Mouse (Mus musculus) brain, embryonic 14.5 days (tissue): ENCODE measurements around the gene Mtcl1. TPM values are rescaled to one million over a fixed set of nuclear protein-coding genes. Genes with fewer than 3 reads are reported as not detected.
"Not testable (repeated sequence)": the region's sequence is repeated elsewhere in the genome, so short reads cannot be mapped to it uniquely, and the experiment has no call there.

Source experiments
- DNase-seq: peaks from one replicate; pipeline ENCODE4 v3.0.0-alpha.2; 2011; ENCODE audit warnings: low read depth
- CTCF ChIP-seq: fragments of 200-500 bp; IDR thresholded peaks from 2 replicates; pipeline ENCODE4 v1.5.1; 2012; ENCODE audit warnings: inconsistent platforms, mild to moderate bottlenecking, moderate library complexity, borderline replicate concordance; ENCODE audit not compliant: insufficient read depth, insufficient read length; ENCODE audit errors: extremely low read depth
- POLR2A ChIP-seq: fragments of 200-500 bp; IDR thresholded peaks from 2 replicates; pipeline ENCODE4 v1.6.1; 2012; ENCODE audit warnings: mild to moderate bottlenecking, inconsistent platforms, borderline replicate concordance; ENCODE audit not compliant: poor library complexity, insufficient read depth, insufficient read length, severe bottlenecking; ENCODE audit errors: extremely low read depth
- polyA plus RNA-seq: library from polyadenylated mRNA; depleted of rRNA; stranded (reverse); fragments of >200 nt; gene quantifications from 2 replicates; pipeline ENCODE4 v1.2.3, GENCODE M21; 2012

The Mtcl1 gene
- polyA plus RNA-seq, 1 experiment: 34.8 TPM

DNA sequence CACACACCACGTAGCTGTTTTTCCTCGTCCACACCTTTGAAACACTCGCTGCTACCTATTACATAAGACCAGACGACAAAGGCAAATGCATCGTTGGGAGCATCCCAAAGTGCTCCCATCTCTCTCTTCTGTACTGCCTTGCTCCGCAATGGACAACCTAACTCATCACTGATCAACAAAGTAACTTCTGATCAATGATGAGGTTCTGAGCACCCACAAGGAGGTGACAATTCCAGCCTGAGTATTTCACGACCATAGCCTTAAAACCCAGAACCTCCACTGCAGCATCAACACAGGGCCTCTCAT is 2.6 kb downstream of the Mtcl1 start:
- peak; percentile 28 for DNase-seq
- no peak for TF ChIP-seq CTCF
- no peak for TF ChIP-seq POLR2A

DNA sequence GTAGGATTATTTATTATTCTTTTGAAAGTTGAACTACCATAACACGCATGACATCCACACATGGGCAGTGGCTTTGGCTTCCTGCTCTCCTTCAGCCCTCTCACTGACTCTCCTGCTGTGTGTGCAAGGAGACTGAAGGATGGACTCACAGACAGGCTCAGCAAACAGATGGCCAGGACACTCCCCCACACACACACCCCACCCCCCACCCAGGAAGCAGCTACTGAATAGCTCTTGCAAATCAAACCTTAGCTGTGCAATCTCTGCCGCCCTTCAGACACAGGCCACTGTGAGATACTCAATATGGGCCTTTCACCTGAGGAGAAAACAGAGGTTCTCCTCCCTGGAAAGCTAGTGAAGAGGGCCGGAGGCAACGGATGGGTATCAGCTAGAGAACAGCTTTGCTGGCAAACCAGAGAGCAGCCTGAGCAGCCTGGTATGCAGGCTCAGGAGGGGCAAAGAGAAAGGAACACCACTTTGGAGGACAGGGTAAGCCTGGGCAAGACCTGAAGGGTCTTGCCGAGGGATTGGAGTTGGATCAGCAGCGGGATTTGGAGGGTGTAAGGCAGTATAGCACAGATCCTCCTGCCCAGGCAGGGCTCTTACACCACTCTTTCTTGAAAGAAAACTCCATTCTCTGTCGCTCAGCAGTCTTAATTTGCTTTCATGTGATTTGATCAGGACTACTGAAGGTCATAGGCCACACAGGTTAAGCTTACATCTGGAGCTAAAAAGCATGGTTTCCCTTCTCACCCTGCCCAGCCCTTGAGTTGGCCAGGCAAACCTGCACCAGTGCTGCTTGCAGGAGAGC is 3.1 kb downstream of the Mtcl1 start:
- DNase-seq: peak; percentile 45
- no peak for TF ChIP-seq POLR2A
- TF ChIP-seq CTCF: no peak

DNA sequence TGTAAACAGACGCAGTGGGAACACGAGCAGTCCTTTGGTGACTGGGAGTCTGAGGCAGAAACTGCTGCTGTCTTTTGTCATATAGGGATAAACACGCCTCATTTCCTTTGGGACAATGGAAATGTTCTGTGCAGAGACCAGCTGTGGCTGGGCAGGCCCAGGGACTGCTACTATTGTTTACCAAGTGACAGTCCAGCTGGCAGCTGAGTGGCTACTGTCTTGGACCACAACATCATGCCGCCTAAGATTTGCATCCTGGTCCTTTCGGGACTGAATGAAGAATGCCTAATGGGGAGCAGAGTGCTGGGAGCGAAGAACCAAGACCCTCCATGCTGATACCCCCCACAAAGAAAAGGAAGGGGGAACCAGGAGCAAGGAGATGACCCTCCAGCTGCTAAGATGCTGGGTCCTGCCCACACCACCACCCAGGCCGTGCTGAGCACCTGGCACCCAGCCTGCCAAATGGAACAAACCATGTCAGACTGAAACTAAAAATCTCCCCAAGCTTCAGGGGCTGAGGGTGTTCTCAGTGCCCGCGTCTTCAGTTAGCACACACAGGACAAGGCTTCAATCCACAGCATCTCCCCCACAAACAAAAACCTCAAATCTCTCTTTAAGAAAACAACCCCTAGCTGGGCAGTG is 5.4 kb downstream of the Mtcl1 start:
- TF ChIP-seq CTCF (no peak), POLR2A (no peak)

DNA sequence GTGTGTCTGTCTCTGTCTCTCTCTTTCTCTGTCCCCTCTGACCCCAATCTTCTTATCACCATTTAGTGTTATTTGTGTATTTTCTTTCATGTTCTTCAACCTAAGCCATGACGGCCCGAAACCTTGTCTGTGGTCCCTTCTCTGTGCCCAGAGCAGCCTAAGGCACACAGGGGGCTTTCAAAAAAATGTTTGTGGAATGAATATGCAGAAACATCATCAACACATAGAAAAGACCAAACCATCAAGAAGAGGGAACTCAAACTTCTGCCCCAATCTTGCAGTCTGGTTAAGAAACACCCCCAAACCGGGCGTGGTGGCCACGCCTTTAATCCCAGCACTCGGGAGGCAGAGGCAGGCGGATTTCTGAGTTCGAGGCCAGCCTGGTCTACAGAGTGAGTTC is 9.7 kb downstream of the Mtcl1 start:
- no peak for DNase-seq
- TF ChIP-seq POLR2A: no peak
- TF ChIP-seq CTCF: no peak

More for the DNA sequence above, 5.4 kb downstream of the Mtcl1 start:
- peak; percentile 75 for DNase-seq

DNA sequence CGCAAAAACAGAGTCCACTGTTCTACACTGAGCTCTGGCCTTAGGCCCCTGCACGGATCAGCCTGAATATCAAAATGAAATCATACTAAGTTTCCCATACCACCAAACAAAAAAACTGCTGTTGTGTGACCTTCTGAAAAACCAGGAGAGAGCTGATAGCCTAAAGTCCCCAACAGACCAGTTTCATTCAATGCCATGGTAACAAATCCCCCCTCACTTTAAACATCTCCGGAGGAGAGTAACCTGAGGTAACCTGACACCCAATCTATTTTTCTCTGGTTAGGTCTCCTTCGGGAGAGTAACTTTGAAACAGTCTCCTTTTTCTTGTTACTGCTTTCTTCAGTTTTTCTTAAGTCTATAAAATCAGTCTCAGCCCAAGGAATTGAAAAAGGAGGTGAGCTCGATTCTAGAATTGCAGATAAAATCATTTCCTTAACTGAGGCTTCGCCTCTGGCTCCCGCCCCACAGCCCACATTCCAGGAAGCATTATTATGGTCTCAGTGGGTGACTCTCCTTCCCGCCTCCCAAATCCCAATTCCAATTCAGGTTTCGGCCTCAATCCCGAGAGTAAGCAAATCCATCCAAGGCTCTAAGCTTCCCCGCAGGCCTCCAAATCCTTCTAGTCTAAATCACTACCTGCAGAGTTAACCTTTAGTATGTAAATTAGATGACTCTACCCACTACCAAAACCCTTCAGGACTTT is 10.3 kb downstream of the Mtcl1 start:
- DNase-seq: peak; percentile 56
- TF ChIP-seq POLR2A (no peak), CTCF (no peak)

DNA sequence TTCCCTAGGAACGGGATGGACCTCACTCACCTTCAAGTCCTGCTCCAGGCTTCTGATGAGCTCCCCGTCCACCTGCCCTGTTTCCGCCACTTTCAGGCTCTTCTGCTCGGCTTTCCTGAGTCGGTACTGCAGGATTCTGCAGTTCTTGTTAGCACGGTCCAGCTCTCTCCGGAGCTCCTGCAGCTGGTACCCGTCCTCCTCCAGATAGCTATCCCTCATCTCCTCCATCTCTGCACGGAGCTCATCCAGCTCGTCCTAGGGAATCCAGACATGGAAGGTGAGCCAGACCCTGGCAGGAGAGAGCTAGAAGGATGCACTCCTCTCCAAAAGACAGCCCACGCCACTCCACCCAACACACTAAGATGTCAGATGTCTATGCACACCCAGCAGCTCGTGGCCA is 11.4 kb downstream of the Mtcl1 start:
- DNase-seq: no peak
- TF ChIP-seq POLR2A: no peak
- TF ChIP-seq CTCF: no peak

DNA sequence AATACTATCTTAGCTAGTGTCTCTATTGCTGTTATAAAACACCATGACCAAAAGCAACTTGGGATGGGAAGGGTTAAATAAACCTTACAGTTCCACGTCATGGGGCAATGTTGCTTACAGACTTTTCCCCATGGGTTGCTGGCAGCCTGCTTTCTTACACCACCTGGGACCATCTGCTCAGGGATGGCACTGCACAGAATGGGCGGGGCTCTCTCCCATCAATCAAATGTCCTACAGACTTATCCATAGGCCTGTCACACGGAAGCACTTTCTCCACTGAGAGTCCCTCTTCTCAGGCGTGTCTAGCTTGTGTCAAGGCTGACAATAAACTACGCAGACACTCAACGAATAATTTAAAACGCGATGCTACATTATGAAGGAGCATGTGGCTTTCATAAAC is 12.7 kb downstream of the Mtcl1 start:
- TF ChIP-seq POLR2A: no peak
- TF ChIP-seq CTCF: no peak
- DNase-seq: peak; percentile 90

DNA sequence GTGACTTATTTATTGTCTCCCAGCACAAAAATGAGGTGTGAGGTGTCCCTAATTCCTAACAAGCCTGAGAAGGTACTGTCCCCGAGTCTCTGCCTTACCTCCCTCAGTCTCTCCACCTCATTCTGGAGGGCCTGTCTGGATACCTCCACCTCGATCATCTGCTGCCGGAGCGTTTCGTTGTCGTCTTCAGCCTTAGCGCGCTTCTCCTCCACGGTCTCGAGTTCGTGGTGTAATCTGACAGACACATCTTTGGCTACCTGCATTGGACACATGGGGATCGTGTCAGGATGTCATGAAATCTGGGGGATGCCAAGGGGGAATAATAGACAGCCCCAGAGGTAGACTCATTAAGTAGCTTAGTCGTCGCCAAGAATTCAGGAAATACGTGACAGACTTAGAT is 13.6 kb downstream of the Mtcl1 start:
- peak; percentile 60 for DNase-seq
- TF ChIP-seq CTCF: no peak
- TF ChIP-seq POLR2A: no peak

DNA sequence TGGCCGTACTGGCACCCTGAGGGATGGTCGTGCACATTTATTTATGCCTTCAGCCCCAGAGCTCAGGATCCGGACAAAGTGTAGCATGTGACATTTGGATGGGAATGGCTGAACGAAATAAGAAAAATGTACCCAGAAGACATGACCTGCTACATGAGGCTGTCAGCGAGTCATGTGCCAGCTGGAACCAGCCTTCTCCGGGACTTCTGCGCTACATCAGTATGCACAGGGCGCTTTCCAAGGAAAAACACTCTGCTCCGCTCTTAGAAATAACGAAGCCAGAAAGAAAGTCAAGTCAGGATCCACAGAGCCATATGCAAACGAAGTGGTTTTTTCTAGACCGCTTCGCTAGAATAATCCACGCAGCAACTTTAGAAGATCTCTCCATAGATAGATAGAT is 14.5 kb downstream of the Mtcl1 start:
- DNase-seq: peak; percentile 77
- TF ChIP-seq CTCF (no peak), POLR2A (no peak)

DNA sequence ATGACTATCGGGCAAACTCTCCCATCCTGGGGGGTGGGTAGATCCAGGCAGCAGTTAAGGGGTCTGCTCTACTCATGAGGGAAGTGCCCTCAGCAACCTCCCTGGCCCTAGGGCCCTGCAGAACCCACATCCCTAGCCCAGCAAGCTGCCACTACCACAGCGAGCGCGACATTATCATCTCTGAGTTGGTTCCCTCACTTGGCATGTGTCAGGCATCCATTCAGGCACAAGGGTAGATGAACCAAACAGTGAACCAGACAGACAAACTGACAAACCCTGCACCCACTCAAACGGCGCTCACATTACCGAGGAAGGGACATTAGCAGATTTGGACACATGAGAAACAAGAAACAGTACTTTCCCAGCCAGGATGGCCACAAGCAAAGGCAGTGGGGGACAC is 15.0 kb downstream of the Mtcl1 start:
- no peak for DNase-seq
- TF ChIP-seq CTCF (no peak), POLR2A (no peak)

DNA sequence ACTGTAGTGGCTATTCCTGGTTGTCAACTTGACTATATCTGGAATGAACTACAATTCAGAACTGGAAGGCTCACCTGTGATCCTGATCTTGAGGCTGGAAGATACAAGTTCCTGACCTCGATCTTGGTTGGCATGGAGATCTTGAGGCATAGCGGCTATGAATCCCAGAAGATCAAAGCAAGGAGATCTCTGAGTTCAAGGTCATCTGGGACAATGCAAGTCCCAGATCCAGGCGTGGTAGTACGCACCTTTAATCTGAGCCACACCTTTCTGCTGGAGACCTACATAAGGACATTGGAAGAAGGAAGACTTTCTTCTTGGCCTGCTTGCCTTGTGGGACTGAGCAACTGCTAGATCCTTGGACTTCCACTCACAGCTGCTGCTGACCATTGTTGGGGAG is 24.9 kb downstream of the Mtcl1 start:
- DNase-seq: not testable (repeated sequence)

DNA sequence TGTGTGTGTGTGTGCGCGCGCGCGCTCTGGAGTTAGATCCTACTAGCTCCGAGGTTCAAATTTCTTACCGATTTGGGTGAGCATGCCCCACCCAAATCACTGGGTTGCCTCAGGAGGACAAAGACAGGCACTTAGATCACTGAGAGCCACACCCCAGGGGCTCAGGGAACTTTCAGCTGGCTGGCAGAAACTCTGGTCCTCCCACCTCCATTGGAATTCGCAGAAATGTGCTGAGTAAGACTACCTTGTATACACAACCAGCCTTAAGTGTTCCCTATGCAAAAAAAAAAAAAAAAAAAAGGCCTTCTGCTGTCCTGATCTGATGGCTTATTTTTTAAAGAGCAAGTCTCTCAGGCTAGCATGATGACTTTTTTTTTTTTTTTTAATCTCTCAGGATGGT is 30.1 kb downstream of the Mtcl1 start:
- DNase-seq: no peak
- no peak for TF ChIP-seq CTCF
